Mouse (Mus musculus) embryonic facial prominence, embryonic 11.5 days (tissue): ENCODE data around the gene Sos2. TPM values are rescaled to one million over a fixed set of nuclear protein-coding genes. Genes with fewer than 3 reads are reported as not detected.

Source experiments
- ATAC-seq: fragments of 200-750 bp; cut with Nextera tagmentation; replicated peaks from 2 replicates; pipeline ENCODE4 v1.8.0; 2017; ENCODE audit warnings: low read depth; ENCODE audit not compliant: insufficient number of reproducible peaks, low FRiP score, low TSS enrichment
- DNase-seq: peaks from one replicate; pipeline ENCODE4 v3.0.0-alpha.2; 2015; ENCODE audit warnings: low spot score
- H3K27ac ChIP-seq: fragments of 300-500 bp; sonication (generic); replicated peaks from 2 replicates; pipeline ENCODE4 v1.5.1; 2014; ENCODE audit warnings: mild to moderate bottlenecking, low read depth, low read length, control low read depth
- H3K27me3 ChIP-seq: fragments of 300-500 bp; sonication (generic); 2 replicates; pipeline ENCODE4 v1.6.1; 2014; ENCODE audit warnings: mild to moderate bottlenecking, low read length, moderate library complexity, mixed read lengths; ENCODE audit not compliant: control insufficient read depth, insufficient read depth
- H3K36me3 ChIP-seq: fragments of 300-500 bp; sonication (generic); replicated peaks from 2 replicates; pipeline ENCODE4 v1.6.1; 2014; ENCODE audit warnings: low read depth, mild to moderate bottlenecking, low read length, moderate library complexity, mixed read lengths; ENCODE audit not compliant: control insufficient read depth, insufficient read depth
- H3K4me1 ChIP-seq: fragments of 300-500 bp; sonication (generic); 2 replicates; pipeline ENCODE4 v1.6.1; 2014; ENCODE audit warnings: low read length, mixed read lengths; ENCODE audit not compliant: control insufficient read depth, insufficient read depth
- H3K4me2 ChIP-seq: fragments of 300-500 bp; sonication (generic); 2 replicates; pipeline ENCODE4 v1.6.1; 2014; ENCODE audit warnings: low read depth, mild to moderate bottlenecking, control low read depth, low read length, moderate library complexity
- H3K4me3 ChIP-seq: fragments of 300-500 bp; sonication (generic); 2 replicates; pipeline ENCODE4 v1.5.1; 2014; ENCODE audit warnings: low read depth, low read length, control low read depth
- H3K9ac ChIP-seq: fragments of 300-500 bp; sonication (generic); replicated peaks from 2 replicates; pipeline ENCODE4 v1.6.1; 2014; ENCODE audit warnings: mild to moderate bottlenecking, control low read depth, low read length
- H3K9me3 ChIP-seq: fragments of 300-500 bp; sonication (generic); replicated peaks from 2 replicates; pipeline ENCODE4 v1.6.1; 2016; ENCODE audit warnings: mild to moderate bottlenecking, low read length, inconsistent platforms, mixed read lengths; ENCODE audit not compliant: control insufficient read depth
- WGBS: fragments of 180-500 bp; shearing (Covaris S2); extraction: QIAGEN DNeasy Blood & Tissue Kit; methylation state at CpG from one replicate; pipeline ENCODE4 v1.1.7; 2014; 5-methylcytosine and 5-hydroxymethylcytosine counted together
- polyA plus RNA-seq: library from polyadenylated mRNA; unstranded; fragments of >200 nt; fragmentation: Nextera tagmentation; extraction: Ambion mirVana; gene quantifications from 2 replicates; pipeline ENCODE4 v1.2.1, GENCODE M21; 2014

Gene Sos2
- polyA plus RNA-seq, 1 experiment from 2014 or later, result 13.1 TPM

- Histone ChIP-seq H3K9me3 (no peaks in the 10 kb centered on the region), H3K4me1 (no peaks in the 10 kb centered on the region), H3K27me3 (no peaks in the 10 kb centered on the region), H3K4me2 (no peak overlapping the region), H3K36me3 (no peaks in the 10 kb centered on the region), H3K27ac (no peak overlapping the region), H3K4me3 (no peak overlapping the region), H3K9ac (no peak overlapping the region)
- WGBS, result 92% methylated on average over 2 of the region's 2 CpGs
- no peak for ATAC-seq
- DNase-seq, result no peak
Observed at GRCm38 (mm10) chr12:69604367-69604766, 77.3 kb downstream of the Sos2 start.

GRCm38 (mm10) chr12:69597446-69597845 is 84.2 kb downstream of the Sos2 start:
- ATAC-seq, result no peak
- no peaks in the 10 kb centered on the region for H3K9me3 ChIP-seq
- no peak overlapping the region for H3K9ac ChIP-seq
- no peak overlapping the region for H3K27ac ChIP-seq
- H3K4me2 ChIP-seq, result no peak overlapping the region
- no peaks in the 10 kb centered on the region for H3K4me1 ChIP-seq
- 88% methylated on average over 4 of the region's 4 CpGs for WGBS
- no peak for DNase-seq
- H3K4me3 ChIP-seq, result no peak overlapping the region
- peaks cover 2% of the 10 kb centered on the region; the same call in 1 of the 2 replicates for H3K36me3 ChIP-seq
- H3K27me3 ChIP-seq, result no peaks in the 10 kb centered on the region

- ATAC-seq (no peak), DNase-seq (no peak)
- Histone ChIP-seq H3K4me1 (no peaks in the 10 kb centered on the region), H3K36me3 (peaks cover 2% of the 10 kb centered on the region; the same call in 1 of the 2 replicates), H3K27ac (no peak overlapping the region), H3K4me2 (no peak overlapping the region), H3K9me3 (no peaks in the 10 kb centered on the region), H3K27me3 (no peaks in the 10 kb centered on the region), H3K9ac (no peak overlapping the region), H3K4me3 (no peak overlapping the region)
- WGBS, result 87% methylated on average over 5 of the region's 5 CpGs
Observed at GRCm38 (mm10) chr12:69593130-69593529, 88.5 kb downstream of the Sos2 start.

- Histone ChIP-seq H3K9ac (peak overlapping the region; percentile 93), H3K36me3 (peaks cover 2% of the 10 kb centered on the region; the same call in 1 of the 2 replicates), H3K9me3 (no peaks in the 10 kb centered on the region), H3K27ac (no peak overlapping the region), H3K4me2 (peak overlapping the region; percentile 61), H3K4me3 (peak overlapping the region; percentile 71), H3K4me1 (no peaks in the 10 kb centered on the region), H3K27me3 (no peaks in the 10 kb centered on the region)
- WGBS, result 48% methylated on average over 5 of the region's 5 CpGs
- DNase-seq (no peak), ATAC-seq (no peak)
Observed at GRCm38 (mm10) chr12:69583270-69583629, 98.4 kb downstream of the Sos2 start.

GRCm38 (mm10) chr12:69582613-69583269 is 98.9 kb downstream of the Sos2 start, which contains the start of gene Vcpkmt:
TSS of gene Vcpkmt (minus strand) at chr12:69583028.
- Histone ChIP-seq H3K36me3 (peaks cover 3% of the 10 kb centered on the region; the same call in 1 of the 2 replicates), H3K9me3 (no peaks in the 10 kb centered on the region), H3K4me2 (peak within 1 kb of the TSS; percentile 61), H3K4me3 (peak within 1 kb of the TSS; percentile 71), H3K4me1 (no peaks in the 10 kb centered on the region), H3K27ac (peak within 1 kb of the TSS; percentile 32; the same call in 1 of the 2 replicates), H3K9ac (peak within 1 kb of the TSS; percentile 93), H3K27me3 (no peaks in the 10 kb centered on the region)
- ATAC-seq (peak; percentile 96), DNase-seq (peak; percentile 93)
- under 1% methylated on average over 56 of the region's 56 CpGs for WGBS

GRCm38 (mm10) chr12:69582216-69582612 is 99.4 kb downstream of the Sos2 start:
- Histone ChIP-seq H3K4me1 (no peaks in the 10 kb centered on the region), H3K4me3 (peak overlapping the region; percentile 71), H3K9ac (peak overlapping the region; percentile 93), H3K9me3 (no peaks in the 10 kb centered on the region), H3K36me3 (peaks cover 3% of the 10 kb centered on the region; the same call in 1 of the 2 replicates), H3K27me3 (no peaks in the 10 kb centered on the region), H3K27ac (no peak overlapping the region), H3K4me2 (peak overlapping the region; percentile 61)
- DNase-seq, result no peak
- ATAC-seq, result no peak; the same call in 1 of the 2 replicates
- 31% methylated on average over 9 of the region's 9 CpGs for WGBS

- no peak for DNase-seq
- no peak overlapping the region for H3K4me2 ChIP-seq
- H3K27me3 ChIP-seq, result no peaks in the 10 kb centered on the region
- H3K4me3 ChIP-seq, result no peak overlapping the region
- no peaks in the 10 kb centered on the region for H3K4me1 ChIP-seq
- H3K36me3 ChIP-seq, result peaks cover 3% of the 10 kb centered on the region; the same call in 1 of the 2 replicates
- ATAC-seq, result no peak
- WGBS, result 95% methylated on average over 5 of the region's 5 CpGs
- no peak overlapping the region for H3K27ac ChIP-seq
- no peaks in the 10 kb centered on the region for H3K9me3 ChIP-seq
- no peak overlapping the region for H3K9ac ChIP-seq
Observed at GRCm38 (mm10) chr12:69579623-69580022, 102.0 kb downstream of the Sos2 start.

GRCm38 (mm10) chr12:69576120-69576627 is 105.5 kb downstream of the Sos2 start:
- Histone ChIP-seq H3K9ac (no peak overlapping the region), H3K4me1 (no peaks in the 10 kb centered on the region), H3K4me3 (no peak overlapping the region), H3K4me2 (no peak overlapping the region), H3K27ac (no peak overlapping the region), H3K27me3 (no peaks in the 10 kb centered on the region), H3K9me3 (no peaks in the 10 kb centered on the region), H3K36me3 (peaks cover 3% of the 10 kb centered on the region; the same call in 1 of the 2 replicates)
- DNase-seq, result no peak
- no peak for ATAC-seq
- 78% methylated on average over 9 of the region's 9 CpGs for WGBS
